Mouse (Mus musculus) lung, embryonic 14.5 days (tissue): Measurements from ENCODE around the gene Olfr54. TPM values are rescaled to one million over a fixed set of nuclear protein-coding genes. Genes with fewer than 3 reads are reported as not detected.
"Not testable (repeated sequence)": the region's sequence is repeated elsewhere in the genome, so short reads cannot be mapped to it uniquely, and the experiment has no call there.

Experiments
- ATAC-seq: fragments of 200-750 bp; cut with Nextera tagmentation; 2 replicates; pipeline ENCODE4 v1.8.0; 2017; ENCODE audit warnings: mild to moderate bottlenecking, moderate TSS enrichment, moderate library complexity; ENCODE audit not compliant: insufficient read depth
- DNase-seq: peaks from one replicate; pipeline ENCODE4 v3.0.0-alpha.2; 2015
- H3K27ac ChIP-seq: fragments of 300-500 bp; sonication (generic); 2 replicates; pipeline ENCODE4 v1.5.1; 2014; ENCODE audit warnings: low read depth, mild to moderate bottlenecking, moderate library complexity
- H3K27me3 ChIP-seq: fragments of 300-500 bp; sonication (generic); 2 replicates; pipeline ENCODE4 v1.6.1; 2014; ENCODE audit warnings: low read length, control low read depth; ENCODE audit not compliant: insufficient read depth
- H3K36me3 ChIP-seq: fragments of 300-500 bp; sonication (generic); 2 replicates; pipeline ENCODE4 v1.6.1; 2014; ENCODE audit warnings: control low read depth; ENCODE audit not compliant: insufficient read depth
- H3K4me1 ChIP-seq: fragments of 300-500 bp; sonication (generic); 2 replicates; pipeline ENCODE4 v1.6.1; 2014; ENCODE audit warnings: antibody characterized with exemption, control low read depth; ENCODE audit not compliant: insufficient read depth
- H3K4me2 ChIP-seq: fragments of 300-500 bp; sonication (generic); 2 replicates; pipeline ENCODE4 v1.6.1; 2014; ENCODE audit warnings: mild to moderate bottlenecking
- H3K4me3 ChIP-seq: fragments of 300-500 bp; sonication (generic); 2 replicates; pipeline ENCODE4 v1.5.1; 2014; ENCODE audit warnings: low read depth, low read length
- H3K9ac ChIP-seq: fragments of 300-500 bp; sonication (generic); 2 replicates; pipeline ENCODE4 v1.6.1; 2014
- H3K9me3 ChIP-seq: fragments of 300-500 bp; sonication (generic); 2 replicates; pipeline ENCODE4 v1.6.1; 2016; ENCODE audit warnings: low read depth, low read length, control low read depth
- CTCF ChIP-seq: IDR thresholded peaks from 2 replicates; pipeline ENCODE4 v1.5.1; 2016; ENCODE audit warnings: antibody characterized with exemption, low read depth
- WGBS: fragments of 180-500 bp; shearing (Covaris S2); extraction: QIAGEN DNeasy Blood & Tissue Kit; methylation state at CpG from one replicate; pipeline ENCODE4 v1.1.7; 2014; 5-methylcytosine and 5-hydroxymethylcytosine counted together
- polyA plus RNA-seq: library from polyadenylated mRNA; unstranded; fragments of >200 nt; fragmentation: Nextera tagmentation; extraction: Ambion mirVana; gene quantifications from 2 replicates; pipeline ENCODE4 v1.2.1, GENCODE M21; 2014

Gene Olfr54
- polyA plus RNA-seq, 1 experiment from 2014 or later: not detected

- Histone ChIP-seq H3K27ac (no peak overlapping the region), H3K4me2 (no peak overlapping the region), H3K36me3 (no peaks in the 10 kb centered on the region), H3K9ac (no peak overlapping the region), H3K9me3 (no peaks in the 10 kb centered on the region), H3K4me3 (no peak overlapping the region), H3K4me1 (no peaks in the 10 kb centered on the region), H3K27me3 (no peaks in the 10 kb centered on the region)
- ATAC-seq: no peak
- no peak for TF ChIP-seq CTCF
- WGBS: 64% methylated on average over 2 of the region's 2 CpGs
- DNase-seq: no peak
Measured at GRCm38 (mm10) chr11:51030225-51030624, 16.2 kb downstream of the Olfr54 start.

- WGBS: 24% methylated on average over 1 of the region's 1 CpGs
- no peaks in the 10 kb centered on the region for H3K4me1 ChIP-seq
- no peaks in the 10 kb centered on the region for H3K9me3 ChIP-seq
- H3K9ac ChIP-seq: no peak overlapping the region
- DNase-seq (peak; percentile 75), ATAC-seq (no peak)
- H3K36me3 ChIP-seq: no peaks in the 10 kb centered on the region
- H3K27ac ChIP-seq: no peak overlapping the region
- H3K27me3 ChIP-seq: no peaks in the 10 kb centered on the region
- H3K4me2 ChIP-seq: no peak overlapping the region
- no peak overlapping the region for H3K4me3 ChIP-seq
- TF ChIP-seq CTCF: peak; percentile 92
Measured at GRCm38 (mm10) chr11:51032851-51033250, 18.8 kb downstream of the Olfr54 start.

DNA sequence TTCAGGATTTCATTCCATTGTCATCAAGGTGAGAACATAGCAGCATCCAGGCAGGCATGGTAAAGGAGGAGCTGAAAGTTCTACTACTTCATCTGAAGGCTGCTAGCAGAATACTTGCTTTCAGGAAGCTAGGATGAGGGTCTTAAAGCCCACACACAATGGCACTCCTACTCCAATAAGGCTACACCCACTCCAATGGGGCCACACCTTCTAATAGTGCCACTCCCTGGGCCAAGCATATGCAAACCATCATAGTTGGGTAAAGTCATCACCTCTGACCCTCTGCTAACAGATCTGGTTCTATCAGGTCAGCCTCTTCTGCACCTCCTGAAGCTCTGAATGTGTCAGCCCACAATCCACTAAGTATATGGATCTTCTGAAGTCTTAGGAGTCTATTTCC is 20.1 kb downstream of the Olfr54 start:
- H3K27me3 ChIP-seq, DNase-seq, H3K4me2 ChIP-seq, H3K36me3 ChIP-seq, ATAC-seq, H3K4me3 ChIP-seq, H3K27ac ChIP-seq, H3K9me3 ChIP-seq, H3K9ac ChIP-seq, H3K4me1 ChIP-seq: not testable (repeated sequence)

GRCm38 (mm10) chr11:51035951-51036350 is 21.9 kb downstream of the Olfr54 start:
- Histone ChIP-seq H3K36me3 (no peaks in the 10 kb centered on the region), H3K4me3 (no peak overlapping the region), H3K4me2 (no peak overlapping the region), H3K27me3 (no peaks in the 10 kb centered on the region), H3K27ac (no peak overlapping the region), H3K9me3 (no peaks in the 10 kb centered on the region), H3K9ac (no peak overlapping the region), H3K4me1 (no peaks in the 10 kb centered on the region)
- DNase-seq: peak; percentile 52
- WGBS: 49% methylated on average over 2 of the region's 2 CpGs
- no peak for ATAC-seq
- no peak for TF ChIP-seq CTCF

GRCm38 (mm10) chr11:51044776-51045175 is 30.7 kb downstream of the Olfr54 start:
- WGBS: 58% methylated on average over 3 of the region's 3 CpGs
- not testable (repeated sequence) for ATAC-seq

GRCm38 (mm10) chr11:51047809-51048208 is 33.8 kb downstream of the Olfr54 start, which contains the start of gene Olfr1375:
Gene Olfr1375 (plus strand): TSS chr11:51048109.
- not testable (repeated sequence) for ATAC-seq, H3K27ac ChIP-seq, H3K9ac ChIP-seq, H3K4me3 ChIP-seq, H3K4me2 ChIP-seq, H3K27me3 ChIP-seq, H3K36me3 ChIP-seq, H3K9me3 ChIP-seq, H3K4me1 ChIP-seq, DNase-seq
- 59% methylated on average over 3 of the region's 3 CpGs for WGBS

More at GRCm38 (mm10) chr11:51044776-51045175, 30.7 kb downstream of the Olfr54 start:
- H3K27ac ChIP-seq, H3K4me2 ChIP-seq, H3K36me3 ChIP-seq, H3K9me3 ChIP-seq, H3K27me3 ChIP-seq, H3K4me1 ChIP-seq, H3K4me3 ChIP-seq, H3K9ac ChIP-seq, DNase-seq: not testable (repeated sequence)

DNA sequence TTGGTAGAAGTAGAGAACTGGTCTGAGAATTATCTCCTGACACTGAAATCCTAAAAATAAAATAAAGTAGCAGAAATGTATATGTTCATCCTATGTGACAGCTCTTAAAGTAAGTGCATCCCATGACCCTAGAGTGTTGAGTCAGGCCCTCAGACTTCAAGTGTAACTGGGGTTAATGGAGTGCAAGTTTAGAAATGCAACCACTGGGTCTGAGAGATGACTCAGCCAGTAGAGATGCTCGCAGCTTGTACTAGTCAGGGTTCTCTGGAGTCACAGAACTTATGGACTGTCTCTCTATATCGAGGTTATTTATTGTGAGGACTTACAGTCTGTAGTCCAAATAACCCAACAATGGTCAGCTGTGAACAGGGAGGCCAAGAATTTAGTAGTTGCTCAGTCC is 37.6 kb downstream of the Olfr54 start:
- H3K27me3 ChIP-seq: no peaks in the 10 kb centered on the region
- no peak for ATAC-seq
- no peak overlapping the region for H3K9ac ChIP-seq
- H3K4me1 ChIP-seq: no peaks in the 10 kb centered on the region
- no peak for DNase-seq
- H3K9me3 ChIP-seq: no peaks in the 10 kb centered on the region
- no peak for TF ChIP-seq CTCF
- no peaks in the 10 kb centered on the region for H3K36me3 ChIP-seq
- no peak overlapping the region for H3K4me3 ChIP-seq
- WGBS: 45% methylated on average over 2 of the region's 2 CpGs
- no peak overlapping the region for H3K4me2 ChIP-seq
- no peak overlapping the region for H3K27ac ChIP-seq

GRCm38 (mm10) chr11:51053230-51053629 is 39.2 kb downstream of the Olfr54 start:
- H3K36me3 ChIP-seq: no peaks in the 10 kb centered on the region
- no peaks in the 10 kb centered on the region for H3K27me3 ChIP-seq
- H3K27ac ChIP-seq: no peak overlapping the region
- H3K9me3 ChIP-seq: no peaks in the 10 kb centered on the region
- H3K4me3 ChIP-seq: no peak overlapping the region
- DNase-seq: peak; percentile 47
- ATAC-seq: no peak
- H3K4me2 ChIP-seq: no peak overlapping the region
- peak; percentile 62 for TF ChIP-seq CTCF
- WGBS: 40% methylated on average over 3 of the region's 3 CpGs
- H3K4me1 ChIP-seq: no peaks in the 10 kb centered on the region
- no peak overlapping the region for H3K9ac ChIP-seq
